Mouse (Mus musculus) hindbrain, embryonic 11.5 days (tissue): ENCODE measurements around the gene Amigo2. TPM values are rescaled to one million over a fixed set of nuclear protein-coding genes. Genes with fewer than 3 reads are reported as not detected.

Experiments
- ATAC-seq: fragments of 200-750 bp; cut with Nextera tagmentation; 2 replicates; pipeline ENCODE4 v1.8.0; 2017; ENCODE audit warnings: mild to moderate bottlenecking, moderate TSS enrichment, moderate library complexity; ENCODE audit not compliant: low FRiP score
- DNase-seq: peaks from one replicate; pipeline ENCODE4 v3.0.0-alpha.2; 2015; ENCODE audit warnings: low spot score
- H3K27ac ChIP-seq: fragments of 300-500 bp; sonication (generic); 2 replicates; pipeline ENCODE4 v1.5.1; 2014; ENCODE audit warnings: mild to moderate bottlenecking, low read depth, low read length
- H3K27me3 ChIP-seq: fragments of 300-500 bp; sonication (generic); 2 replicates; pipeline ENCODE4 v1.6.1; 2014; ENCODE audit warnings: mild to moderate bottlenecking, low read length, moderate library complexity, mixed read lengths; ENCODE audit not compliant: control insufficient read depth, insufficient read depth
- H3K36me3 ChIP-seq: fragments of 300-500 bp; sonication (generic); 2 replicates; pipeline ENCODE4 v1.6.1; 2014; ENCODE audit warnings: mild to moderate bottlenecking, low read length, moderate library complexity, mixed read lengths; ENCODE audit not compliant: control insufficient read depth, insufficient read depth
- H3K4me1 ChIP-seq: fragments of 300-500 bp; sonication (generic); replicated peaks from 2 replicates; pipeline ENCODE4 v1.6.1; 2014; ENCODE audit warnings: low read length, mixed read lengths; ENCODE audit not compliant: control insufficient read depth, insufficient read depth
- H3K4me2 ChIP-seq: fragments of 300-500 bp; sonication (generic); replicated peaks from 2 replicates; pipeline ENCODE4 v1.6.1; 2014; ENCODE audit warnings: mild to moderate bottlenecking, low read depth, low read length
- H3K4me3 ChIP-seq: fragments of 300-500 bp; sonication (generic); 2 replicates; pipeline ENCODE4 v1.5.1; 2014; ENCODE audit warnings: low read depth, low read length
- H3K9ac ChIP-seq: fragments of 300-500 bp; sonication (generic); 2 replicates; pipeline ENCODE4 v1.6.1; 2014; ENCODE audit warnings: low read depth, low read length
- H3K9me3 ChIP-seq: fragments of 300-500 bp; sonication (generic); 2 replicates; pipeline ENCODE4 v1.6.1; 2016; ENCODE audit warnings: low read length; ENCODE audit not compliant: control insufficient read depth
- WGBS: fragments of 180-500 bp; shearing (Covaris S2); extraction: QIAGEN DNeasy Blood & Tissue Kit; methylation state at CpG from one replicate; pipeline ENCODE4 v1.1.7; 2014; 5-methylcytosine and 5-hydroxymethylcytosine counted together
- polyA plus RNA-seq: library from polyadenylated mRNA; unstranded; fragments of >200 nt; fragmentation: Nextera tagmentation; extraction: Ambion mirVana; gene quantifications from 2 replicates; pipeline ENCODE4 v1.2.1, GENCODE M21; 2014

Gene Amigo2
- polyA plus RNA-seq, 1 experiment from 2014 or later, result 6.0 TPM

- no peak overlapping the region for H3K4me2 ChIP-seq
- ATAC-seq (no peak), DNase-seq (no peak)
- H3K4me1 ChIP-seq, result no peaks in the 10 kb centered on the region
- WGBS, result 91% methylated on average over 17 of the region's 17 CpGs
- H3K9ac ChIP-seq, result no peak overlapping the region
- H3K27me3 ChIP-seq, result no peaks in the 10 kb centered on the region
- H3K27ac ChIP-seq, result no peak overlapping the region
- no peaks in the 10 kb centered on the region for H3K36me3 ChIP-seq
- H3K4me3 ChIP-seq, result no peak overlapping the region
- no peaks in the 10 kb centered on the region for H3K9me3 ChIP-seq
Observed at GRCm38 (mm10) chr15:97258483-97259230, 11.6 kb upstream of the Amigo2 start.

- Histone ChIP-seq H3K27me3 (no peaks in the 10 kb centered on the region), H3K27ac (no peak overlapping the region), H3K36me3 (no peaks in the 10 kb centered on the region), H3K4me3 (no peak overlapping the region), H3K4me1 (no peaks in the 10 kb centered on the region), H3K9me3 (no peaks in the 10 kb centered on the region), H3K4me2 (no peak overlapping the region), H3K9ac (no peak overlapping the region)
- ATAC-seq (no peak), DNase-seq (no peak)
- 84% methylated on average over 8 of the region's 8 CpGs for WGBS
Observed at GRCm38 (mm10) chr15:97257206-97257775, 10.2 kb upstream of the Amigo2 start.

- no peaks in the 10 kb centered on the region for H3K27me3 ChIP-seq
- WGBS, result 94% methylated on average over 11 of the region's 11 CpGs
- no peak overlapping the region for H3K4me3 ChIP-seq
- no peaks in the 10 kb centered on the region for H3K9me3 ChIP-seq
- no peaks in the 10 kb centered on the region for H3K36me3 ChIP-seq
- no peak overlapping the region for H3K27ac ChIP-seq
- H3K4me1 ChIP-seq, result no peaks in the 10 kb centered on the region
- no peak overlapping the region for H3K9ac ChIP-seq
- DNase-seq (no peak), ATAC-seq (no peak)
- no peak overlapping the region for H3K4me2 ChIP-seq
Observed at GRCm38 (mm10) chr15:97256411-97256810, 9.3 kb upstream of the Amigo2 start.

GRCm38 (mm10) chr15:97255800-97256199 is 8.7 kb upstream of the Amigo2 start:
- ATAC-seq, result no peak
- H3K9me3 ChIP-seq, result no peaks in the 10 kb centered on the region
- no peak overlapping the region for H3K4me2 ChIP-seq
- 78% methylated on average over 3 of the region's 3 CpGs for WGBS
- H3K36me3 ChIP-seq, result no peaks in the 10 kb centered on the region
- H3K27me3 ChIP-seq, result no peaks in the 10 kb centered on the region
- no peak overlapping the region for H3K9ac ChIP-seq
- no peak overlapping the region for H3K4me3 ChIP-seq
- no peak for DNase-seq
- H3K27ac ChIP-seq, result no peak overlapping the region
- no peaks in the 10 kb centered on the region for H3K4me1 ChIP-seq

GRCm38 (mm10) chr15:97254375-97254774 is 7.3 kb upstream of the Amigo2 start:
- Histone ChIP-seq H3K4me2 (no peak overlapping the region), H3K4me1 (no peaks in the 10 kb centered on the region), H3K4me3 (no peak overlapping the region), H3K36me3 (no peaks in the 10 kb centered on the region), H3K9ac (no peak overlapping the region), H3K27me3 (no peaks in the 10 kb centered on the region), H3K9me3 (no peaks in the 10 kb centered on the region), H3K27ac (no peak overlapping the region)
- no peak for ATAC-seq
- WGBS, result 91% methylated on average over 4 of the region's 4 CpGs
- no peak for DNase-seq

- no peak overlapping the region for H3K27ac ChIP-seq
- no peak overlapping the region for H3K4me3 ChIP-seq
- no peak overlapping the region for H3K4me2 ChIP-seq
- no peaks in the 10 kb centered on the region for H3K36me3 ChIP-seq
- ATAC-seq (no peak), DNase-seq (no peak)
- H3K27me3 ChIP-seq, result no peaks in the 10 kb centered on the region
- 86% methylated on average over 8 of the region's 8 CpGs for WGBS
- no peaks in the 10 kb centered on the region for H3K4me1 ChIP-seq
- H3K9me3 ChIP-seq, result no peaks in the 10 kb centered on the region
- no peak overlapping the region for H3K9ac ChIP-seq
Observed at GRCm38 (mm10) chr15:97252493-97253034, 5.5 kb upstream of the Amigo2 start.

- Histone ChIP-seq H3K27ac (no peak overlapping the region), H3K9ac (no peak overlapping the region), H3K4me1 (no peaks in the 10 kb centered on the region), H3K36me3 (no peaks in the 10 kb centered on the region), H3K4me2 (no peak overlapping the region), H3K27me3 (peaks cover 3% of the 10 kb centered on the region), H3K4me3 (no peak overlapping the region), H3K9me3 (no peaks in the 10 kb centered on the region)
- ATAC-seq, result no peak
- DNase-seq, result no peak
- 95% methylated on average over 10 of the region's 10 CpGs for WGBS
Observed at GRCm38 (mm10) chr15:97249322-97249721, 2.2 kb upstream of the Amigo2 start.

GRCm38 (mm10) chr15:97248296-97248695 is 1.2 kb upstream of the Amigo2 start:
- WGBS, result 46% methylated on average over 8 of the region's 8 CpGs
- H3K4me2 ChIP-seq, result peak overlapping the region; percentile 91
- DNase-seq (no peak), ATAC-seq (no peak)
- no peaks in the 10 kb centered on the region for H3K4me1 ChIP-seq
- H3K9me3 ChIP-seq, result no peaks in the 10 kb centered on the region
- peak overlapping the region; percentile 78; the same call in 1 of the 2 replicates for H3K4me3 ChIP-seq
- H3K27me3 ChIP-seq, result peaks cover 3% of the 10 kb centered on the region
- peak overlapping the region; percentile 87; the same call in 1 of the 2 replicates for H3K9ac ChIP-seq
- H3K36me3 ChIP-seq, result no peaks in the 10 kb centered on the region
- H3K27ac ChIP-seq, result no peak overlapping the region

GRCm38 (mm10) chr15:97247791-97248161 is 689 bp upstream of the Amigo2 start:
- 2% methylated on average over 14 of the region's 14 CpGs for WGBS
- H3K27me3 ChIP-seq, result peaks cover 3% of the 10 kb centered on the region
- peak; percentile 59 for DNase-seq
- H3K4me3 ChIP-seq, result peak overlapping the region; percentile 78
- ATAC-seq, result peak; percentile 18; the same call in 1 of the 2 replicates
- no peaks in the 10 kb centered on the region for H3K4me1 ChIP-seq
- H3K9me3 ChIP-seq, result no peaks in the 10 kb centered on the region
- peak overlapping the region; percentile 65; the same call in 1 of the 2 replicates for H3K27ac ChIP-seq
- peak overlapping the region; percentile 91 for H3K4me2 ChIP-seq
- H3K36me3 ChIP-seq, result no peaks in the 10 kb centered on the region
- H3K9ac ChIP-seq, result peak overlapping the region; percentile 87
